Mouse (Mus musculus) olfactory bulb, adult 2 months (tissue): ENCODE results near the gene Olfr1412.

ENCODE experiments used
- CTCF ChIP-seq: fragments of 200-500 bp; IDR thresholded peaks from 2 replicates; pipeline ENCODE4 v1.5.1; 2012; ENCODE audit warnings: low read depth, mild to moderate bottlenecking, low read length, moderate library complexity; ENCODE audit not compliant: insufficient read depth
- POLR2A ChIP-seq: fragments of 200-500 bp; IDR thresholded peaks from 2 replicates; pipeline ENCODE4 v1.6.1; 2012; ENCODE audit warnings: mild to moderate bottlenecking, low read depth, low read length, moderate library complexity; ENCODE audit not compliant: insufficient read depth

DNA sequence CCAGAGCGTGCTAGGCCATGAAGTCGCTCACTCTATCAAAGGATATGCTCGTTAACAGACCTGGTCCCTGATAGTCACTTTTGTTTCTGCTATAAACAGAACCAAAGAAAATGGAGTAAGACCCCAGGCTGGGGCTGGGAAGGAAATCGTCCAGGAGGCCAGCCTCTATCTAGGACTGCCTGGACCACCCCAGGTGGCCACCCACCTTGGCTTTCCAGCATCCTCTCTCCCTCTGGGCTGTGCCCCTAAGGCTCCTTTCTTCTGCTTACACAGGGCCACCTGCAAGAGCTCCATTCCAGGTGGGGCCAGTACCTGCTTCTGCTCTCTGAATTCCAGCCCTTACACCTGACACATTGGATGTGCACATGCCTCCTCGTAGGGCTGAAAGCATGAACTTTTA lies 46.6 kb downstream of the Olfr1412 start:
- TF ChIP-seq CTCF (no peak), POLR2A (no peak)
